In the genomic region with DNA sequence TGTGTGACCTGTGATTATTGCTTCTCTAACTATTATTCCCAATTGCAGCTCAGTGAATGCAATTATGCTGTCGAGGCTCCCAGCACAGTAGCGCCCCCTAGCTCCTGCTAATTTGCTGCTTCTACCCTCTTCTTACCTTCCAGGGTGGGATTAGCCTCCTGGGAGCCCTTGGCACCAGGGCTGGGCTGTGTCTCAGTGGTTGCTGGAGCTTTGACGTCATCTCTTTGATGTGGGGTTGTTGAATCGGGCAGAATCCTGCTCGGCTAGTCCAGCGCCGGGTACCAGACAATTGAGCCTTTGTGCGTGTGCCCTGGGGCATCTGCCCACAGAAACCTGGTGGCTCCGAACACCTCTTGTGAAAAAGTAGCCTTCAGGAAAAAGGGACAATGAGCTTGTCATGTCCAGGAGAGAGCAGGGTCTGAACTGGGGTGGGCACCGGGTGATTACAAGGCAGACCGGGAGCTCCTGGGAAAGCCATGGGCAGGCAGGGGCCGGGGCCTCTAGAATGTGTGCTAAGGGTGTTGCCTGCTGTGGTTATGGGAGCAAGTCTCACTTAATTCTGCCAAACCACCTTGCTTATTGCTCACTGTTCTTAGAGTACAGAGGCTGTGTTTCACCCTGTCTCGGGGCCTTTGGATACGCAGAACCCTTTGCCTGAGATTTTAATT, we compare ENCODE assay signal across 8 mouse cellular contexts. TPM values are rescaled to one million over a fixed set of nuclear protein-coding genes. Genes with fewer than 3 reads are reported as not detected.
DNase-seq lines count a peak whose midpoint lies in the region; ATAC-seq and TF ChIP-seq lines count a peak whose summit lies in the region.

No protein-coding gene starts in this region.

- no peak overlapping the region for H3K27ac ChIP-seq in forebrain, embryonic 14.5 days (ENCODE audit: low read depth, low read length)
- H3K27ac ChIP-seq in midbrain, embryonic 12.5 days (replicated peaks), result no peak overlapping the region

- peak; percentile 58; the same call in 1 of the 2 replicates for ATAC-seq in forebrain, embryonic 14.5 days
- ATAC-seq in midbrain, embryonic 12.5 days (ENCODE audit: low FRiP score, low read depth), result no peak
- no peak for ATAC-seq in monocyte, adult 5-6 weeks (replicated peaks; ENCODE audit: insufficient number of reproducible peaks, low FRiP score, low TSS enrichment, poor library complexity, severe bottlenecking)

- no peaks in the 10 kb centered on the region for H3K4me1 ChIP-seq in lung, adult 2 months (ENCODE audit: control insufficient read depth, insufficient read depth, low read length)
- H3K4me1 ChIP-seq in forebrain, embryonic 14.5 days (ENCODE audit: control insufficient read depth, insufficient read depth, low read length), result peaks cover 3% of the 10 kb centered on the region; the same call in 1 of the 2 replicates
- H3K4me1 ChIP-seq in midbrain, embryonic 12.5 days, result peaks cover 9% of the 10 kb centered on the region; the same call in 1 of the 2 replicates

- H3K9ac ChIP-seq in forebrain, embryonic 14.5 days (ENCODE audit: low read length), result 0 out of 2 replicates have a peak overlapping the region, but pooled peaks have one; percentile 18
- H3K9ac ChIP-seq in midbrain, embryonic 12.5 days (replicated peaks), result no peak overlapping the region

- no peaks in the 10 kb centered on the region for H3K9me3 ChIP-seq in forebrain, embryonic 14.5 days (replicated peaks; ENCODE audit: control insufficient read depth, low read length)
- H3K9me3 ChIP-seq in midbrain, embryonic 12.5 days, result no peaks in the 10 kb centered on the region

- peak overlapping the region; percentile 23; the same call in 1 of the 2 replicates for H3K4me2 ChIP-seq in forebrain, embryonic 14.5 days (ENCODE audit: low read length)
- H3K4me2 ChIP-seq in midbrain, embryonic 12.5 days (replicated peaks), result peak overlapping the region; percentile 26; the same call in 1 of the 2 replicates

- peak; percentile 23; the same call in 1 of the 2 replicates for TF ChIP-seq CTCF in lung, adult 2 months (IDR thresholded peaks at IDR 0.05; ENCODE audit: insufficient read depth, low read length)

- TF ChIP-seq POLR2A in lung, adult 2 months (IDR thresholded peaks at IDR 0.05; ENCODE audit: borderline replicate concordance, extremely low read depth, low read depth, low read length), result no peak

- no peak overlapping the region for H3K4me3 ChIP-seq in lung, adult 2 months (replicated peaks; ENCODE audit: extremely low read depth, low read depth, low read length)
- H3K4me3 ChIP-seq in forebrain, embryonic 14.5 days (ENCODE audit: low read depth, low read length), result no peak overlapping the region
- no peak overlapping the region for H3K4me3 ChIP-seq in midbrain, embryonic 12.5 days

- H3K27me3 ChIP-seq in forebrain, embryonic 14.5 days (replicated peaks; ENCODE audit: control insufficient read depth, insufficient read depth, low read length), result no peaks in the 10 kb centered on the region
- H3K27me3 ChIP-seq in midbrain, embryonic 12.5 days, result no peaks in the 10 kb centered on the region

- DNase-seq in lung, adult 2 months, result peak; percentile 11
- DNase-seq in lung, postnatal 10 days, result no peak
- DNase-seq in ZHBTc4 (ENCODE audit: low read depth, low spot score), result peak; percentile 77
- peak; percentile 79 for DNase-seq in forebrain, embryonic 14.5 days (ENCODE audit: low spot score)
- no peak for DNase-seq in heart, adult 9 months (ENCODE audit: low spot score in 2 of 2)
- no peak for DNase-seq in spleen, postnatal 14 days (ENCODE audit: low spot score in 2 of 2)

- H3K36me3 ChIP-seq in forebrain, embryonic 14.5 days (ENCODE audit: control insufficient read depth, insufficient read depth, low read length), result no peaks in the 10 kb centered on the region
- no peaks in the 10 kb centered on the region for H3K36me3 ChIP-seq in midbrain, embryonic 12.5 days

- WGBS in lung, adult 2 months, result 40% methylated on average over 14 of the region's 14 CpGs
- 15% methylated on average over 14 of the region's 14 CpGs for WGBS in forebrain, embryonic 14.5 days
- 33% methylated on average over 14 of the region's 14 CpGs for WGBS in midbrain, embryonic 12.5 days

RNA-seq across cellular contexts. Expression of a gene that starts 44.7 kb away (rescaled TPM):
- 25.7 and 43.4 TPM in 2 replicates for polyA plus RNA-seq in lung, adult 2 months (2012; rRNA removed)
- polyA plus RNA-seq in forebrain, embryonic 14.5 days (2014; fragmentation: Nextera tagmentation; extraction: Ambion mirVana), result 68.1 and 72.7 TPM in 2 replicates
- 74.0 and 76.5 TPM in 2 replicates for polyA plus RNA-seq in midbrain, embryonic 12.5 days (2016; fragmentation: Nextera tagmentation; extraction: Ambion mirVana)
- total RNA-seq in monocyte, adult 5-6 weeks (2017), result 551 to 822 TPM (median 699 TPM) in 3 replicates

RNA-seq across cellular contexts. Expression of a gene that starts 52.0 kb away (rescaled TPM):
- polyA plus RNA-seq in lung, adult 2 months (2012; rRNA removed), result 533 and 883 TPM in 2 replicates
- 363 and 474 TPM in 2 replicates for polyA plus RNA-seq in forebrain, embryonic 14.5 days (2014; fragmentation: Nextera tagmentation; extraction: Ambion mirVana)
- 525 and 549 TPM in 2 replicates for polyA plus RNA-seq in midbrain, embryonic 12.5 days (2016; fragmentation: Nextera tagmentation; extraction: Ambion mirVana)
- 359 to 640 TPM (median 511 TPM) in 3 replicates for total RNA-seq in monocyte, adult 5-6 weeks (2017)

Comparison
In these comparisons a context has a peak if more than half of its experiments do, and no peak if none do; other contexts are left out.
1. DNase-seq: peak in lung, adult 2 months (single experiment), ZHBTc4 (single experiment) and forebrain, embryonic 14.5 days (single experiment); none in lung, postnatal 10 days (single experiment), heart, adult 9 months (0 of 2) and spleen, postnatal 14 days (0 of 2).